Mouse (Mus musculus) spleen, adult 2 months (tissue): ENCODE results near the gene 3830406C13Rik.

Experiments used
- CTCF ChIP-seq: fragments of 200-500 bp; IDR thresholded peaks from 2 replicates; pipeline ENCODE4 v1.5.1; 2011; ENCODE audit warnings: mild to moderate bottlenecking, inconsistent platforms; ENCODE audit not compliant: insufficient read depth, insufficient read length, insufficient replicate concordance; ENCODE audit errors: extremely low read depth
- POLR2A ChIP-seq: fragments of 200-500 bp; IDR thresholded peaks from 2 replicates; pipeline ENCODE4 v1.6.1; 2011; ENCODE audit warnings: low read depth, low read length, inconsistent platforms

GRCm38 (mm10) chr14:12343451-12343941 lies 59.5 kb downstream of the 3830406C13Rik start:
- TF ChIP-seq POLR2A (no peak), CTCF (no peak)
